Mouse (Mus musculus) liver, embryonic 12.5 days (tissue): ENCODE results near the gene Raver2. TPM values are rescaled to one million over a fixed set of nuclear protein-coding genes. Genes with fewer than 3 reads are reported as not detected.

Experiments used
- ATAC-seq: fragments of 200-750 bp; cut with Nextera tagmentation; 2 replicates; pipeline ENCODE4 v1.8.0; 2017; ENCODE audit warnings: moderate number of reproducible peaks, mild to moderate bottlenecking, moderate library complexity
- H3K27ac ChIP-seq: fragments of 300-500 bp; sonication (generic); 2 replicates; pipeline ENCODE4 v1.5.1; 2016; ENCODE audit warnings: mild to moderate bottlenecking
- H3K27me3 ChIP-seq: fragments of 300-500 bp; sonication (generic); replicated peaks from 2 replicates; pipeline ENCODE4 v1.6.1; 2016; ENCODE audit warnings: mild to moderate bottlenecking, moderate library complexity
- H3K36me3 ChIP-seq: fragments of 300-500 bp; sonication (generic); 2 replicates; pipeline ENCODE4 v1.6.1; 2016; ENCODE audit warnings: mild to moderate bottlenecking, moderate library complexity
- H3K4me1 ChIP-seq: fragments of 300-500 bp; sonication (generic); 2 replicates; pipeline ENCODE4 v1.6.1; 2016
- H3K4me2 ChIP-seq: fragments of 300-500 bp; sonication (generic); 2 replicates; pipeline ENCODE4 v1.6.1; 2016; ENCODE audit warnings: mild to moderate bottlenecking, moderate library complexity
- H3K4me3 ChIP-seq: fragments of 300-500 bp; sonication (generic); 2 replicates; pipeline ENCODE4 v1.5.1; 2016; ENCODE audit warnings: mild to moderate bottlenecking, moderate library complexity
- H3K9ac ChIP-seq: fragments of 300-500 bp; sonication (generic); 2 replicates; pipeline ENCODE4 v1.6.1; 2016; ENCODE audit warnings: mild to moderate bottlenecking, moderate library complexity
- H3K9me3 ChIP-seq: fragments of 300-500 bp; sonication (generic); replicated peaks from 2 replicates; pipeline ENCODE4 v1.6.1; 2016; ENCODE audit warnings: mild to moderate bottlenecking, moderate library complexity
- WGBS: fragments of 180-500 bp; shearing (Covaris S2); methylation state at CpG from one replicate; pipeline ENCODE4 v1.1.7; 2016; ENCODE audit not compliant: insufficient replicate concordance; 5-methylcytosine and 5-hydroxymethylcytosine counted together
- polyA plus RNA-seq: library from polyadenylated mRNA; unstranded; fragments of >200 nt; fragmentation: Nextera tagmentation; extraction: Ambion mirVana; gene quantifications from 2 replicates; pipeline ENCODE4 v1.2.1, GENCODE M21; 2016

The Raver2 gene
- polyA plus RNA-seq = 0.95 and 1.1 TPM in 2 replicates

- no peak within 1 kb of the TSS for H3K27ac ChIP-seq
- peaks cover 10% of the 10 kb centered on the region; the same call in 1 of the 2 replicates for H3K4me1 ChIP-seq
- H3K36me3 ChIP-seq = no peaks in the 10 kb centered on the region
- H3K4me3 ChIP-seq = peak within 1 kb of the TSS; percentile 66
- no peaks in the 10 kb centered on the region for H3K9me3 ChIP-seq
- H3K9ac ChIP-seq = peak within 1 kb of the TSS; percentile 61
- peaks cover 63% of the 10 kb centered on the region for H3K27me3 ChIP-seq
- ATAC-seq = peak; percentile 37; the same call in 1 of the 2 replicates
- peak within 1 kb of the TSS; percentile 93 for H3K4me2 ChIP-seq
- 2% methylated on average over 53 of the region's 54 CpGs for WGBS
Measured at GRCm38 (mm10) chr4:101068786-101069153, at the start of gene Raver2. TSS of gene Raver2 (plus strand) at chr4:101068983.

GRCm38 (mm10) chr4:101020596-101020995, 48.2 kb upstream of the Raver2 start, which contains the start of gene Gm10577:
TSS of gene Gm10577 (minus strand) at chr4:101020696.
- 57% methylated on average over 4 of the region's 4 CpGs for WGBS

GRCm38 (mm10) chr4:101026566-101026965, 42.2 kb upstream of the Raver2 start:
- Histone ChIP-seq H3K4me2 (no peak overlapping the region), H3K9ac (no peak overlapping the region), H3K36me3 (no peaks in the 10 kb centered on the region), H3K4me3 (no peak overlapping the region), H3K27ac (no peak overlapping the region), H3K9me3 (0 out of 2 replicates have a peak, but pooled peaks cover 9% of the 10 kb centered on the region), H3K27me3 (no peaks in the 10 kb centered on the region), H3K4me1 (no peaks in the 10 kb centered on the region)
- WGBS = 59% methylated on average over 5 of the region's 5 CpGs
- ATAC-seq = no peak

More at GRCm38 (mm10) chr4:101020596-101020995, 48.2 kb upstream of the Raver2 start, which contains the start of gene Gm10577:
- Histone ChIP-seq H3K27me3 (no peaks in the 10 kb centered on the region), H3K4me1 (no peaks in the 10 kb centered on the region), H3K9me3 (0 out of 2 replicates have a peak, but pooled peaks cover 9% of the 10 kb centered on the region), H3K4me2 (no peak within 1 kb of the TSS), H3K9ac (no peak within 1 kb of the TSS), H3K36me3 (no peaks in the 10 kb centered on the region), H3K4me3 (no peak within 1 kb of the TSS), H3K27ac (no peak within 1 kb of the TSS)
- no peak for ATAC-seq

- H3K4me3 ChIP-seq = no peak overlapping the region
- H3K9ac ChIP-seq = no peak overlapping the region
- H3K27ac ChIP-seq = no peak overlapping the region
- H3K9me3 ChIP-seq = 0 out of 2 replicates have a peak, but pooled peaks cover 9% of the 10 kb centered on the region
- no peaks in the 10 kb centered on the region for H3K27me3 ChIP-seq
- H3K4me2 ChIP-seq = no peak overlapping the region
- 61% methylated on average over 2 of the region's 2 CpGs for WGBS
- H3K36me3 ChIP-seq = no peaks in the 10 kb centered on the region
- no peak for ATAC-seq
- H3K4me1 ChIP-seq = no peaks in the 10 kb centered on the region
Measured at GRCm38 (mm10) chr4:101026995-101027394, 41.8 kb upstream of the Raver2 start.

GRCm38 (mm10) chr4:101027852-101028411, 40.9 kb upstream of the Raver2 start:
- Histone ChIP-seq H3K9me3 (0 out of 2 replicates have a peak, but pooled peaks cover 6% of the 10 kb centered on the region), H3K9ac (no peak overlapping the region), H3K36me3 (no peaks in the 10 kb centered on the region), H3K4me2 (no peak overlapping the region), H3K4me1 (no peaks in the 10 kb centered on the region), H3K27ac (no peak overlapping the region), H3K4me3 (no peak overlapping the region), H3K27me3 (no peaks in the 10 kb centered on the region)
- 71% methylated on average over 9 of the region's 9 CpGs for WGBS
- no peak for ATAC-seq

- Histone ChIP-seq H3K4me1 (no peaks in the 10 kb centered on the region), H3K9me3 (no peaks in the 10 kb centered on the region), H3K4me2 (no peak overlapping the region), H3K9ac (no peak overlapping the region), H3K27ac (no peak overlapping the region), H3K36me3 (no peaks in the 10 kb centered on the region), H3K27me3 (no peaks in the 10 kb centered on the region), H3K4me3 (no peak overlapping the region)
- ATAC-seq = no peak
- 50% methylated on average over 3 of the region's 3 CpGs for whole genome bisulfite sequencing
Measured at GRCm38 (mm10) chr4:101033047-101033446, 35.7 kb upstream of the Raver2 start.

GRCm38 (mm10) chr4:101035131-101035530, 33.7 kb upstream of the Raver2 start:
- 68% methylated on average over 5 of the region's 5 CpGs for WGBS
- H3K27me3 ChIP-seq = no peaks in the 10 kb centered on the region

GRCm38 (mm10) chr4:101037156-101037555, 31.6 kb upstream of the Raver2 start:
- WGBS = 63% methylated on average over 7 of the region's 7 CpGs
- Histone ChIP-seq H3K27me3 (no peaks in the 10 kb centered on the region), H3K4me3 (no peak overlapping the region), H3K27ac (no peak overlapping the region), H3K9me3 (no peaks in the 10 kb centered on the region), H3K9ac (no peak overlapping the region), H3K4me2 (no peak overlapping the region), H3K36me3 (no peaks in the 10 kb centered on the region), H3K4me1 (no peaks in the 10 kb centered on the region)
- ATAC-seq = no peak

More at GRCm38 (mm10) chr4:101035131-101035530, 33.7 kb upstream of the Raver2 start:
- Histone ChIP-seq H3K4me3 (no peak overlapping the region), H3K4me1 (no peaks in the 10 kb centered on the region), H3K27ac (no peak overlapping the region), H3K4me2 (no peak overlapping the region), H3K36me3 (no peaks in the 10 kb centered on the region), H3K9ac (no peak overlapping the region), H3K9me3 (no peaks in the 10 kb centered on the region)
- no peak for ATAC-seq

GRCm38 (mm10) chr4:101043691-101044090, 25.1 kb upstream of the Raver2 start:
- H3K4me1 ChIP-seq = no peaks in the 10 kb centered on the region
- no peak overlapping the region for H3K9ac ChIP-seq
- no peak overlapping the region for H3K4me2 ChIP-seq
- WGBS = 63% methylated on average over 2 of the region's 2 CpGs
- no peak overlapping the region for H3K4me3 ChIP-seq
- H3K27me3 ChIP-seq = no peaks in the 10 kb centered on the region
- no peak overlapping the region for H3K27ac ChIP-seq
- H3K36me3 ChIP-seq = no peaks in the 10 kb centered on the region
- H3K9me3 ChIP-seq = no peaks in the 10 kb centered on the region
- no peak for ATAC-seq

GRCm38 (mm10) chr4:101044149-101044548, 24.6 kb upstream of the Raver2 start:
- Histone ChIP-seq H3K9ac (no peak overlapping the region), H3K9me3 (no peaks in the 10 kb centered on the region), H3K4me2 (no peak overlapping the region), H3K4me3 (no peak overlapping the region), H3K36me3 (no peaks in the 10 kb centered on the region), H3K27ac (no peak overlapping the region), H3K4me1 (no peaks in the 10 kb centered on the region), H3K27me3 (no peaks in the 10 kb centered on the region)
- ATAC-seq = no peak

GRCm38 (mm10) chr4:101046576-101046975, 22.2 kb upstream of the Raver2 start:
- Histone ChIP-seq H3K27ac (no peak overlapping the region), H3K9ac (no peak overlapping the region), H3K27me3 (no peaks in the 10 kb centered on the region), H3K4me3 (no peak overlapping the region), H3K36me3 (no peaks in the 10 kb centered on the region), H3K4me2 (no peak overlapping the region), H3K9me3 (no peaks in the 10 kb centered on the region), H3K4me1 (no peaks in the 10 kb centered on the region)
- 52% methylated on average over 4 of the region's 4 CpGs for WGBS
- ATAC-seq = no peak

GRCm38 (mm10) chr4:101062146-101062545, 6.6 kb upstream of the Raver2 start:
- Histone ChIP-seq H3K27ac (no peak overlapping the region), H3K9me3 (0 out of 2 replicates have a peak, but pooled peaks cover 5% of the 10 kb centered on the region), H3K4me2 (no peak overlapping the region), H3K4me1 (no peaks in the 10 kb centered on the region), H3K4me3 (no peak overlapping the region), H3K36me3 (no peaks in the 10 kb centered on the region), H3K27me3 (peaks cover 6% of the 10 kb centered on the region; the same call in 1 of the 2 replicates), H3K9ac (no peak overlapping the region)
- no peak for ATAC-seq
- 60% methylated on average over 2 of the region's 2 CpGs for WGBS
